Mouse (Mus musculus): ENCODE measurements around the gene Hopx. TPM values are rescaled to one million over a fixed set of nuclear protein-coding genes. Genes with fewer than 3 reads are reported as not detected.

Gene Hopx
- polyA plus RNA-seq, 1 experiment = 18.2 TPM

- DNase-seq (ENCODE audit: low read depth in 1 of 2, low spot score in 2 of 2) = no peak
- no peaks in the 10 kb centered on the region for H3K27me3 ChIP-seq (ENCODE audit: control insufficient read depth, insufficient read depth, low read length)
- no peak overlapping the region for H3K4me3 ChIP-seq (ENCODE audit: extremely low read depth, insufficient read depth, insufficient read length)
- TF ChIP-seq CTCF (IDR thresholded peaks at IDR 0.05; ENCODE audit: extremely low read depth, insufficient read depth, insufficient read length, insufficient replicate concordance) (no peak), POLR2A (IDR thresholded peaks at IDR 0.05; ENCODE audit: low read depth, low read length) (no peak)
- H3K27ac ChIP-seq (ENCODE audit: insufficient read depth, low read length) = no peak overlapping the region
- 80% methylated on average over 7 of the region's 7 CpGs for WGBS
- H3K4me1 ChIP-seq (ENCODE audit: control insufficient read depth, insufficient read depth, insufficient read length) = peaks cover 3% of the 10 kb centered on the region; the same call in 1 of the 2 replicates
- H3K36me3 ChIP-seq (ENCODE audit: control insufficient read depth, insufficient read depth, low read length) = no peaks in the 10 kb centered on the region
Observed at GRCm38 (mm10) chr5:77141336-77141735, 26.4 kb upstream of the Hopx start.

- TF ChIP-seq CTCF (IDR thresholded peaks at IDR 0.05; ENCODE audit: extremely low read depth, insufficient read depth, insufficient read length, insufficient replicate concordance) (no peak), POLR2A (IDR thresholded peaks at IDR 0.05; ENCODE audit: low read depth, low read length) (no peak)
- Histone ChIP-seq H3K27ac (ENCODE audit: insufficient read depth, low read length) (no peak overlapping the region), H3K36me3 (ENCODE audit: control insufficient read depth, insufficient read depth, low read length) (no peaks in the 10 kb centered on the region), H3K4me1 (ENCODE audit: control insufficient read depth, insufficient read depth, insufficient read length) (peaks cover 3% of the 10 kb centered on the region; the same call in 1 of the 2 replicates), H3K4me3 (ENCODE audit: extremely low read depth, insufficient read depth, insufficient read length) (no peak overlapping the region), H3K27me3 (ENCODE audit: control insufficient read depth, insufficient read depth, low read length) (no peaks in the 10 kb centered on the region)
- WGBS = 93% methylated on average over 6 of the region's 6 CpGs
- no peak for DNase-seq (ENCODE audit: low read depth in 1 of 2, low spot score in 2 of 2)
Observed at GRCm38 (mm10) chr5:77140861-77141260, 25.9 kb upstream of the Hopx start.

GRCm38 (mm10) chr5:77140108-77140507 is 25.2 kb upstream of the Hopx start:
- H3K27ac ChIP-seq (ENCODE audit: insufficient read depth, low read length) = peak overlapping the region; percentile 12; the same call in 1 of the 2 replicates
- H3K4me1 ChIP-seq (ENCODE audit: control insufficient read depth, insufficient read depth, insufficient read length) = peaks cover 3% of the 10 kb centered on the region; the same call in 1 of the 2 replicates
- peak; percentile 33 to 45 for DNase-seq (ENCODE audit: low read depth in 1 of 2, low spot score in 2 of 2)
- 25% methylated on average over 6 of the region's 6 CpGs for WGBS
- TF ChIP-seq CTCF (IDR thresholded peaks at IDR 0.05; ENCODE audit: extremely low read depth, insufficient read depth, insufficient read length, insufficient replicate concordance) (no peak), POLR2A (IDR thresholded peaks at IDR 0.05; ENCODE audit: low read depth, low read length) (no peak)
- H3K36me3 ChIP-seq (ENCODE audit: control insufficient read depth, insufficient read depth, low read length) = no peaks in the 10 kb centered on the region
- peak overlapping the region; percentile 31 for H3K4me3 ChIP-seq (ENCODE audit: extremely low read depth, insufficient read depth, insufficient read length)
- no peaks in the 10 kb centered on the region for H3K27me3 ChIP-seq (ENCODE audit: control insufficient read depth, insufficient read depth, low read length)

- DNase-seq (ENCODE audit: low read depth in 1 of 2, low spot score in 2 of 2) = no peak
Observed at GRCm38 (mm10) chr5:77137701-77138265, 22.9 kb upstream of the Hopx start.

GRCm38 (mm10) chr5:77136684-77137224 is 21.8 kb upstream of the Hopx start:
- DNase-seq (ENCODE audit: low read depth in 1 of 2, low spot score in 2 of 2) = no peak
- no peaks in the 10 kb centered on the region for H3K27me3 ChIP-seq (ENCODE audit: control insufficient read depth, insufficient read depth, low read length)
- 91% methylated on average over 4 of the region's 4 CpGs for WGBS
- H3K27ac ChIP-seq (ENCODE audit: insufficient read depth, low read length) = no peak overlapping the region
- no peaks in the 10 kb centered on the region; the same call in 1 of the 2 replicates for H3K4me1 ChIP-seq (ENCODE audit: control insufficient read depth, insufficient read depth, insufficient read length)
- TF ChIP-seq CTCF (IDR thresholded peaks at IDR 0.05; ENCODE audit: extremely low read depth, insufficient read depth, insufficient read length, insufficient replicate concordance) = no peak
- TF ChIP-seq POLR2A (IDR thresholded peaks at IDR 0.05; ENCODE audit: low read depth, low read length) = no peak
- H3K4me3 ChIP-seq (ENCODE audit: extremely low read depth, insufficient read depth, insufficient read length) = no peak overlapping the region
- no peaks in the 10 kb centered on the region for H3K36me3 ChIP-seq (ENCODE audit: control insufficient read depth, insufficient read depth, low read length)

More at GRCm38 (mm10) chr5:77137701-77138265, 22.9 kb upstream of the Hopx start:
- no peak overlapping the region for H3K4me3 ChIP-seq (ENCODE audit: extremely low read depth, insufficient read depth, insufficient read length)
- H3K36me3 ChIP-seq (ENCODE audit: control insufficient read depth, insufficient read depth, low read length) = no peaks in the 10 kb centered on the region
- H3K27me3 ChIP-seq (ENCODE audit: control insufficient read depth, insufficient read depth, low read length) = no peaks in the 10 kb centered on the region
- TF ChIP-seq POLR2A (IDR thresholded peaks at IDR 0.05; ENCODE audit: low read depth, low read length) (no peak), CTCF (IDR thresholded peaks at IDR 0.05; ENCODE audit: extremely low read depth, insufficient read depth, insufficient read length, insufficient replicate concordance) (no peak)
- no peaks in the 10 kb centered on the region; the same call in 1 of the 2 replicates for H3K4me1 ChIP-seq (ENCODE audit: control insufficient read depth, insufficient read depth, insufficient read length)
- H3K27ac ChIP-seq (ENCODE audit: insufficient read depth, low read length) = no peak overlapping the region
- WGBS = 84% methylated on average over 8 of the region's 8 CpGs

- H3K4me1 ChIP-seq (ENCODE audit: control insufficient read depth, insufficient read depth, insufficient read length) = no peaks in the 10 kb centered on the region
- H3K36me3 ChIP-seq (ENCODE audit: control insufficient read depth, insufficient read depth, low read length) = no peaks in the 10 kb centered on the region
- no peak overlapping the region for H3K27ac ChIP-seq (ENCODE audit: insufficient read depth, low read length)
- no peaks in the 10 kb centered on the region for H3K27me3 ChIP-seq (ENCODE audit: control insufficient read depth, insufficient read depth, low read length)
- H3K4me3 ChIP-seq (ENCODE audit: extremely low read depth, insufficient read depth, insufficient read length) = no peak overlapping the region
- no peak for TF ChIP-seq CTCF (IDR thresholded peaks at IDR 0.05; ENCODE audit: extremely low read depth, insufficient read depth, insufficient read length, insufficient replicate concordance)
- no peak for TF ChIP-seq POLR2A (IDR thresholded peaks at IDR 0.05; ENCODE audit: low read depth, low read length)
- no peak for DNase-seq (ENCODE audit: low read depth in 1 of 2, low spot score in 2 of 2)
- WGBS = 88% methylated on average over 2 of the region's 2 CpGs
Observed at GRCm38 (mm10) chr5:77134961-77135360, 20.0 kb upstream of the Hopx start.

- H3K36me3 ChIP-seq (ENCODE audit: control insufficient read depth, insufficient read depth, low read length) = no peaks in the 10 kb centered on the region
- DNase-seq (ENCODE audit: low read depth in 1 of 2, low spot score in 2 of 2) = peak in 1 of 2 experiments; percentile 46
- no peak overlapping the region for H3K4me3 ChIP-seq (ENCODE audit: extremely low read depth, insufficient read depth, insufficient read length)
- H3K27me3 ChIP-seq (ENCODE audit: control insufficient read depth, insufficient read depth, low read length) = no peaks in the 10 kb centered on the region
- no peak overlapping the region for H3K27ac ChIP-seq (ENCODE audit: insufficient read depth, low read length)
- WGBS = 26% methylated on average over 4 of the region's 4 CpGs
- TF ChIP-seq CTCF (IDR thresholded peaks at IDR 0.05; ENCODE audit: extremely low read depth, insufficient read depth, insufficient read length, insufficient replicate concordance) = no peak
- no peak for TF ChIP-seq POLR2A (IDR thresholded peaks at IDR 0.05; ENCODE audit: low read depth, low read length)
- no peaks in the 10 kb centered on the region for H3K4me1 ChIP-seq (ENCODE audit: control insufficient read depth, insufficient read depth, insufficient read length)
Observed at GRCm38 (mm10) chr5:77134465-77134864, 19.5 kb upstream of the Hopx start.

All from spleen, adult 2 months (tissue).